In the genomic region with DNA sequence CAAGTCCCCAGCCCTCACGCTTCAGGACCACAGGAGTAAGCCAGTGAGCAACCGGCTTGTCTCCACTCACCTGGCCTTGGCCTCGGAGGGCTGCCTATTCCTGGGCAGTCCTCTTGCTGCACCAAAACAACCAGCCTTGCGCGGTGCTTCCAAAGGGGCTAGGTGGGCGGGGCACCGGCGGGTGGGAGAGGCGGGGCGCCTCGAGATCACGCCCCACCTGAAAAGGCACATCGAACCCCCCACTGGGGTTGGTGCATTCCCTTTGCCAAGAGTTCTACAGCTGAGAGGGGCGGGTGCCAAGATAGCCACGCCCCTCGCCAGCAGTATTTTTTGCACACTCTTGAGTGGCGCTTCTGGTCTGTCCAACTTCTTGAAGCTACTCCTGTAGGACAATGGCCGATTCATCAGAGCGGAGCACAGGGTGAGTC, we compare ENCODE assay signal across 8 mouse cellular contexts. TPM values are rescaled to one million over a fixed set of nuclear protein-coding genes. Genes with fewer than 3 reads are reported as not detected.
DNase-seq lines count a peak whose midpoint lies in the region; ATAC-seq and TF ChIP-seq lines count a peak whose summit lies in the region.

No protein-coding gene starts in this region.

- no peaks in the 10 kb centered on the region for H3K9me3 ChIP-seq in heart, embryonic 11.5 days (replicated peaks; ENCODE audit: control insufficient read depth, low read length)
- H3K9me3 ChIP-seq in embryonic facial prominence, embryonic 12.5 days = no peaks in the 10 kb centered on the region
- H3K9me3 ChIP-seq in kidney, postnatal 0 days (replicated peaks; ENCODE audit: low read length) = no peaks in the 10 kb centered on the region

- H3K4me3 ChIP-seq in heart, embryonic 11.5 days (ENCODE audit: low read depth, low read length) = peak overlapping the region; percentile 8; the same call in 1 of the 2 replicates
- no peak overlapping the region for H3K4me3 ChIP-seq in embryonic facial prominence, embryonic 12.5 days
- H3K4me3 ChIP-seq in kidney, postnatal 0 days (replicated peaks; ENCODE audit: low read depth, low read length) = 0 out of 2 replicates have a peak overlapping the region, but pooled peaks have one; percentile 9

- 5% methylated on average over 19 of the region's 19 CpGs for WGBS in heart, embryonic 11.5 days (ENCODE audit: insufficient replicate concordance)
- 3% methylated on average over 19 of the region's 19 CpGs for WGBS in embryonic facial prominence, embryonic 12.5 days
- WGBS in kidney, postnatal 0 days = 4% methylated on average over 19 of the region's 19 CpGs

- H3K9ac ChIP-seq in heart, embryonic 11.5 days (ENCODE audit: low read depth, low read length) = no peak overlapping the region
- H3K9ac ChIP-seq in embryonic facial prominence, embryonic 12.5 days = no peak overlapping the region
- H3K9ac ChIP-seq in kidney, postnatal 0 days (ENCODE audit: low read depth, low read length) = 0 out of 2 replicates have a peak overlapping the region, but pooled peaks have one; percentile 8

- peak; percentile 59 for ATAC-seq in heart, embryonic 11.5 days (replicated peaks; ENCODE audit: insufficient number of reproducible peaks, low FRiP score, low TSS enrichment)
- ATAC-seq in embryonic facial prominence, embryonic 12.5 days (ENCODE audit: insufficient number of reproducible peaks, insufficient read depth, low FRiP score, low TSS enrichment) = peak; percentile 42; the same call in 1 of the 2 replicates
- peak; percentile 50 for ATAC-seq in kidney, postnatal 0 days (replicated peaks; ENCODE audit: low FRiP score, low read depth)

- H3K27ac ChIP-seq in heart, embryonic 11.5 days (ENCODE audit: low read depth, low read length) = no peak overlapping the region
- H3K27ac ChIP-seq in embryonic facial prominence, embryonic 12.5 days = no peak overlapping the region
- no peak overlapping the region for H3K27ac ChIP-seq in kidney, postnatal 0 days

- intact Hi-C loops in heart, postnatal 36 days (cut with DNase I) = no loop called here

- H3K4me1 ChIP-seq in heart, embryonic 11.5 days (ENCODE audit: control insufficient read depth, insufficient read depth, low read length) = no peaks in the 10 kb centered on the region
- peaks cover 5% of the 10 kb centered on the region; the same call in 1 of the 2 replicates for H3K4me1 ChIP-seq in embryonic facial prominence, embryonic 12.5 days
- 0 out of 2 replicates have a peak, but pooled peaks cover 5% of the 10 kb centered on the region for H3K4me1 ChIP-seq in kidney, postnatal 0 days (replicated peaks; ENCODE audit: insufficient read depth, low read length)

- no peak for DNase-seq in heart, postnatal 36 days
- peak; percentile 20 for DNase-seq in kidney, postnatal 0 days (ENCODE audit: low spot score)
- DNase-seq in lung, postnatal 25 days (ENCODE audit: low spot score) = peak; percentile 17
- DNase-seq in layer of hippocampus, adult 11-12 months (ENCODE audit: low spot score) = no peak
- no peak for DNase-seq in cerebellum, adult 8-10 months
- DNase-seq in cerebellum, postnatal 25 days = no peak

- peaks cover 9% of the 10 kb centered on the region for H3K27me3 ChIP-seq in heart, embryonic 11.5 days (ENCODE audit: control insufficient read depth, insufficient read depth, low read length)
- H3K27me3 ChIP-seq in embryonic facial prominence, embryonic 12.5 days = 0 out of 2 replicates have a peak, but pooled peaks cover 3% of the 10 kb centered on the region
- H3K27me3 ChIP-seq in kidney, postnatal 0 days (ENCODE audit: insufficient read depth, low read length) = no peaks in the 10 kb centered on the region

- TF ChIP-seq CTCF in kidney, postnatal 0 days (IDR thresholded peaks at IDR 0.05; ENCODE audit: low read depth) = no peak

- H3K36me3 ChIP-seq in heart, embryonic 11.5 days (ENCODE audit: control insufficient read depth, insufficient read depth, low read length) = no peaks in the 10 kb centered on the region
- no peaks in the 10 kb centered on the region for H3K36me3 ChIP-seq in embryonic facial prominence, embryonic 12.5 days
- no peaks in the 10 kb centered on the region for H3K36me3 ChIP-seq in kidney, postnatal 0 days (ENCODE audit: insufficient read depth, low read length)

- H3K4me2 ChIP-seq in heart, embryonic 11.5 days = peak overlapping the region; percentile 54
- H3K4me2 ChIP-seq in embryonic facial prominence, embryonic 12.5 days (replicated peaks) = peak overlapping the region; percentile 39
- H3K4me2 ChIP-seq in kidney, postnatal 0 days (ENCODE audit: low read length) = peak overlapping the region; percentile 51

RNA-seq across cellular contexts. Expression of gene Fcho1, which starts 16.2 kb away (rescaled TPM):
- 0.83 and 1.2 TPM in 2 replicates for polyA plus RNA-seq in heart, embryonic 11.5 days (2014; fragmentation: Nextera tagmentation; extraction: Ambion mirVana)
- total RNA-seq in heart, postnatal 36 days (2021) = 1 to 10 TPM in 1 of 2 experiments, under 1 TPM in 1; 0.56 to 1.2 TPM
- 7.4 and 8.3 TPM in 2 replicates for polyA plus RNA-seq in embryonic facial prominence, embryonic 12.5 days (2016; fragmentation: Nextera tagmentation; extraction: Ambion mirVana)
- 3.4 and 4.1 TPM in 2 replicates for polyA plus RNA-seq in kidney, postnatal 0 days (2015; fragmentation: Nextera tagmentation; extraction: Ambion mirVana)

RNA-seq across cellular contexts. Expression of gene B3gnt3, which starts 40.1 kb away (rescaled TPM):
- 1.4 and 1.8 TPM in 2 replicates for polyA plus RNA-seq in heart, embryonic 11.5 days (2014; fragmentation: Nextera tagmentation; extraction: Ambion mirVana)
- 1 to 10 TPM; 6.5 to 7.5 TPM for total RNA-seq in heart, postnatal 36 days (2021)
- polyA plus RNA-seq in embryonic facial prominence, embryonic 12.5 days (2016; fragmentation: Nextera tagmentation; extraction: Ambion mirVana) = 0.64 and 0.67 TPM in 2 replicates
- polyA plus RNA-seq in kidney, postnatal 0 days (2015; fragmentation: Nextera tagmentation; extraction: Ambion mirVana) = 4.3 TPM in 2 replicates

RNA-seq across cellular contexts. Expression of gene Insl3, which starts 52.7 kb away (rescaled TPM):
- 0.61 and 0.89 TPM in 2 replicates for polyA plus RNA-seq in heart, embryonic 11.5 days (2014; fragmentation: Nextera tagmentation; extraction: Ambion mirVana)
- total RNA-seq in heart, postnatal 36 days (2021) = 1 to 10 TPM; 3.8 to 4.7 TPM
- 0.39 and 0.50 TPM in 2 replicates for polyA plus RNA-seq in embryonic facial prominence, embryonic 12.5 days (2016; fragmentation: Nextera tagmentation; extraction: Ambion mirVana)
- 1.3 TPM in 2 replicates for polyA plus RNA-seq in kidney, postnatal 0 days (2015; fragmentation: Nextera tagmentation; extraction: Ambion mirVana)

Comparison
In these comparisons a context has a peak if more than half of its experiments do, and no peak if none do; other contexts are left out.
1. DNase-seq: peak in kidney, postnatal 0 days (single experiment) and lung, postnatal 25 days (single experiment); none in heart, postnatal 36 days (0 of 2), layer of hippocampus, adult 11-12 months (single experiment), cerebellum, adult 8-10 months (single experiment) and cerebellum, postnatal 25 days (0 of 2).
2. Peak in every context shown above with its lines, with median percentiles within 50 percentile points of each other: ATAC-seq and H3K4me2 ChIP-seq.